Mouse (Mus musculus) G1E (cell line): Measurements from ENCODE around the gene Tlcd2. TPM values are rescaled to one million over a fixed set of nuclear protein-coding genes. Genes with fewer than 3 reads are reported as not detected.
A peak's percentile ranks its signal among the peaks of the same experiment; 100 is the strongest.

Source experiments
- ATAC-seq: 2 replicates; pipeline ENCODE4 v1.8.0; 2016; ENCODE audit warnings: mild to moderate bottlenecking; ENCODE audit not compliant: insufficient number of reproducible peaks, poor library complexity, low FRiP score, severe bottlenecking; ENCODE audit errors: extremely low read depth
- DNase-seq: peaks from one replicate; pipeline ENCODE4 v3.0.0; 2012; ENCODE audit warnings: low spot score
- H3K27me3 ChIP-seq: 2 replicates; pipeline ENCODE4 v1.6.1; 2012; ENCODE audit warnings: mild to moderate bottlenecking, low read length, inconsistent platforms; ENCODE audit not compliant: insufficient read depth
- H3K36me3 ChIP-seq: replicated peaks from 2 replicates; pipeline ENCODE3; 2012; ENCODE audit warnings: mild to moderate bottlenecking, inconsistent platforms
- H3K4me1 ChIP-seq: 2 replicates; pipeline ENCODE4 v1.6.1; 2012; ENCODE audit warnings: low read depth, low read length, inconsistent platforms, mixed read lengths; ENCODE audit not compliant: insufficient read depth
- H3K4me3 ChIP-seq: 2 replicates; pipeline ENCODE4 v1.5.1; 2012; ENCODE audit warnings: low read depth, mild to moderate bottlenecking, inconsistent platforms, low read length, moderate library complexity, mixed read lengths
- H3K9me3 ChIP-seq: replicated peaks from 2 replicates; pipeline ENCODE4 v1.6.1; 2012; ENCODE audit warnings: inconsistent platforms
- CTCF ChIP-seq: IDR thresholded peaks from 2 replicates; pipeline ENCODE4 v1.5.1; 2012; ENCODE audit warnings: low read depth, low read length, inconsistent platforms, mixed read lengths
- GATA1 ChIP-seq: IDR thresholded peaks from 2 replicates; pipeline ENCODE4 v1.6.1; 2012; ENCODE audit warnings: borderline replicate concordance, low read length, inconsistent platforms, mixed read lengths
- GATA2 ChIP-seq: IDR thresholded peaks from 2 replicates; pipeline ENCODE4 v1.6.1; 2012; ENCODE audit warnings: low read depth, low read length, inconsistent platforms, borderline replicate concordance
- POLR2AphosphoS5 ChIP-seq: IDR thresholded peaks from 2 replicates; pipeline ENCODE4 v1.6.1; 2012; ENCODE audit warnings: low read depth, low read length, inconsistent platforms; ENCODE audit not compliant: insufficient replicate concordance
- TAL1 ChIP-seq: conservative IDR thresholded peaks from 2 replicates; pipeline ENCODE4 v1.6.1; 2012; ENCODE audit warnings: low read depth, low read length, inconsistent platforms, mixed read lengths
- polyA plus RNA-seq: library from polyadenylated mRNA; stranded (reverse); fragments of >175 nt; gene quantifications from 2 replicates; pipeline ENCODE4 v1.2.3, GENCODE M21; 2012
- total RNA-seq, 2 experiments: library from RNA; stranded (forward) in 1 of 2; stranded (reverse) in 1 of 2; fragments of 200-1000 nt in 1 of 2; fragments of >200 nt in 1 of 2; fragmentation: Nextera tagmentation in 1 of 2; gene quantifications; 2 replicates each; pipeline ENCODE4 v1.2.3; 2014 to 2017

The Tlcd2 gene
- total and polyA plus RNA-seq, 3 experiments = 1.8 TPM; not detected in 2

GRCm38 (mm10) chr11:75434138-75434537 lies 27.4 kb upstream of the Tlcd2 start:
- no peak overlapping the region for H3K4me3 ChIP-seq
- TF ChIP-seq POLR2AphosphoS5 (no peak), CTCF (0 out of 2 replicates have a peak, but pooled peaks have one; percentile 21), GATA1 (no peak), TAL1 (no peak), GATA2 (no peak)
- H3K36me3 ChIP-seq = no peaks in the 10 kb centered on the region
- ATAC-seq = no peak
- H3K27me3 ChIP-seq = peaks cover 29% of the 10 kb centered on the region
- no peak for DNase-seq
- no peaks in the 10 kb centered on the region; the same call in 1 of the 2 replicates for H3K4me1 ChIP-seq
- H3K9me3 ChIP-seq = peaks cover 9% of the 10 kb centered on the region

- DNase-seq (no peak), ATAC-seq (no peak)
- Histone ChIP-seq H3K9me3 (peaks cover 9% of the 10 kb centered on the region), H3K27me3 (peaks cover 14% of the 10 kb centered on the region; the same call in 1 of the 2 replicates), H3K36me3 (peaks cover 36% of the 10 kb centered on the region), H3K4me3 (no peak overlapping the region), H3K4me1 (peaks cover 2% of the 10 kb centered on the region; the same call in 1 of the 2 replicates)
- TF ChIP-seq CTCF (no peak), GATA1 (no peak), TAL1 (no peak), GATA2 (no peak), POLR2AphosphoS5 (no peak)
Measured at GRCm38 (mm10) chr11:75438194-75438593, 23.3 kb upstream of the Tlcd2 start.

GRCm38 (mm10) chr11:75438804-75439203 lies 22.7 kb upstream of the Tlcd2 start:
- Histone ChIP-seq H3K4me1 (peaks cover 2% of the 10 kb centered on the region; the same call in 1 of the 2 replicates), H3K9me3 (peaks cover 9% of the 10 kb centered on the region), H3K27me3 (peaks cover 14% of the 10 kb centered on the region; the same call in 1 of the 2 replicates), H3K4me3 (no peak overlapping the region), H3K36me3 (peaks cover 42% of the 10 kb centered on the region)
- ATAC-seq = no peak
- no peak for DNase-seq
- TF ChIP-seq TAL1 (no peak), GATA1 (no peak), POLR2AphosphoS5 (no peak), CTCF (no peak), GATA2 (no peak)

DNA sequence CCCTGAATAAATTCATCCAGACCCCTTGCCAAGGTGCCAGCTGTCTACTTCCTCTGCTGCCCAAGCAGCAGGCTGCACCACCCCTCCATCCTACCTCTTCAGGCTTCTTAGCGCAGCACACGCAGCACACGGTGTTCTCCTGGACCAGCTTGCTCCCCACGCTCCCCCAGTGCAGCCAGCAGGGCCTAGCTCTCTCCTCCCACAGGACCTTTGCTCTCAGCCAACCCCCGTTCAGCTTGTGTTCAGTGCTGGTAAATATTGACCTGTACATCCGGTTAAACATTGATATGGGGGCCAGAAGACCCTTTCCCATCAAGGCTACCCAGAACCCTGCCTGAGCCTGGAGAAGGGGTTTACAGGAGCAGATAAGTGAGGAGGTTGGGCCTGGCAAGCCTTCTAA lies 22.2 kb upstream of the Tlcd2 start, which contains the start of gene Serpinf2:
TSS of gene Serpinf2 (minus strand) at position 229 of the 400 bp plus-strand sequence.
- no peak within 1 kb of the TSS for H3K4me3 ChIP-seq
- no peak for TF ChIP-seq POLR2AphosphoS5
- no peak for TF ChIP-seq TAL1
- TF ChIP-seq CTCF = no peak
- TF ChIP-seq GATA1 = no peak
- no peak for TF ChIP-seq GATA2
- H3K9me3 ChIP-seq = peaks cover 6% of the 10 kb centered on the region
- H3K4me1 ChIP-seq = peaks cover 2% of the 10 kb centered on the region; the same call in 1 of the 2 replicates
- peaks cover 48% of the 10 kb centered on the region for H3K36me3 ChIP-seq
- DNase-seq (no peak), ATAC-seq (no peak)
- peaks cover 14% of the 10 kb centered on the region; the same call in 1 of the 2 replicates for H3K27me3 ChIP-seq

GRCm38 (mm10) chr11:75439951-75440350 lies 21.6 kb upstream of the Tlcd2 start:
- Histone ChIP-seq H3K9me3 (peaks cover 2% of the 10 kb centered on the region; the same call in 1 of the 2 replicates), H3K36me3 (peaks cover 53% of the 10 kb centered on the region), H3K4me3 (no peak overlapping the region), H3K4me1 (peaks cover 2% of the 10 kb centered on the region; the same call in 1 of the 2 replicates), H3K27me3 (peaks cover 14% of the 10 kb centered on the region; the same call in 1 of the 2 replicates)
- ATAC-seq = no peak
- DNase-seq = no peak
- TF ChIP-seq GATA1 = no peak
- TF ChIP-seq POLR2AphosphoS5 = no peak
- TF ChIP-seq GATA2 = no peak
- no peak for TF ChIP-seq TAL1

GRCm38 (mm10) chr11:75441034-75441433 lies 20.5 kb upstream of the Tlcd2 start:
- ATAC-seq = no peak
- H3K4me1 ChIP-seq = peaks cover 4% of the 10 kb centered on the region

More at GRCm38 (mm10) chr11:75441034-75441433, 20.5 kb upstream of the Tlcd2 start:
- Histone ChIP-seq H3K27me3 (peaks cover 10% of the 10 kb centered on the region; the same call in 1 of the 2 replicates), H3K4me3 (no peak overlapping the region), H3K36me3 (peaks cover 64% of the 10 kb centered on the region), H3K9me3 (no peaks in the 10 kb centered on the region)
- DNase-seq = no peak
- TF ChIP-seq GATA1 (no peak), CTCF (no peak), TAL1 (no peak), POLR2AphosphoS5 (no peak), GATA2 (no peak)
